Mouse (Mus musculus) liver (tissue): ENCODE measurements around the gene Gtf3c2.
A peak's percentile ranks its signal among the peaks of the same experiment; 100 is the strongest.
"Not testable (repeated sequence)": the region's sequence is repeated elsewhere in the genome, so short reads cannot be mapped to it uniquely, and the experiment has no call there.

ENCODE experiments used
- DNase-seq: peaks from one replicate; pipeline ENCODE4 v3.0.0-alpha.2; 2020; ENCODE audit warnings: mixed read lengths

Gene Gtf3c2

GRCm38 (mm10) chr5:31179766-31180630 is at the start of gene Gtf3c2, which contains the start of gene Gm29609:
Gene Gtf3c2 (minus strand): TSS chr5:31180144.
Gene Gm29609 (minus strand): TSS chr5:31179911.
- DNase-seq, result peak; percentile 92

GRCm38 (mm10) chr5:31226641-31227040 is 46.7 kb upstream of the Gtf3c2 start:
- no peak for DNase-seq

- DNase-seq, result no peak
These were observed 42.8 kb upstream of the Gtf3c2 start for GRCm38 (mm10) chr5:31222696-31223095.

GRCm38 (mm10) chr5:31221304-31221945 is 41.5 kb upstream of the Gtf3c2 start:
- peak; percentile 79 for DNase-seq

GRCm38 (mm10) chr5:31220448-31221303 is 40.7 kb upstream of the Gtf3c2 start, which contains the start of gene Ppm1g:
Gene Ppm1g (minus strand): TSS chr5:31220687.
- peak; percentile 99 for DNase-seq

GRCm38 (mm10) chr5:31219911-31220447 is 40.0 kb upstream of the Gtf3c2 start:
- DNase-seq, result peak; percentile 67

- DNase-seq, result no peak
These were observed 39.5 kb upstream of the Gtf3c2 start for GRCm38 (mm10) chr5:31219474-31219873.

- no peak for DNase-seq
These were observed 39.1 kb upstream of the Gtf3c2 start for GRCm38 (mm10) chr5:31219070-31219469.

GRCm38 (mm10) chr5:31218294-31218693 is 38.4 kb upstream of the Gtf3c2 start:
- peak; percentile 84 for DNase-seq

- not testable (repeated sequence) for DNase-seq
These were observed 36.6 kb upstream of the Gtf3c2 start for GRCm38 (mm10) chr5:31216554-31216953.

- no peak for DNase-seq
These were observed 24.5 kb upstream of the Gtf3c2 start for GRCm38 (mm10) chr5:31204421-31204820.

GRCm38 (mm10) chr5:31203866-31204265 is 23.9 kb upstream of the Gtf3c2 start:
- no peak for DNase-seq

GRCm38 (mm10) chr5:31202933-31203332 is 23.0 kb upstream of the Gtf3c2 start:
- no peak for DNase-seq

- peak; percentile 95 for DNase-seq
These were observed 22.0 kb upstream of the Gtf3c2 start, which contains the start of gene Zfp513 for GRCm38 (mm10) chr5:31201742-31202590. Gene Zfp513 (minus strand): TSS chr5:31202303.

GRCm38 (mm10) chr5:31201042-31201741 is 21.2 kb upstream of the Gtf3c2 start:
- DNase-seq, result no peak

- DNase-seq, result peak; percentile 34
These were observed 20.4 kb upstream of the Gtf3c2 start for GRCm38 (mm10) chr5:31200327-31200768.

- no peak for DNase-seq
These were observed 19.9 kb upstream of the Gtf3c2 start for GRCm38 (mm10) chr5:31199893-31200292.

- no peak for DNase-seq
These were observed 19.5 kb upstream of the Gtf3c2 start for GRCm38 (mm10) chr5:31199321-31199892.

GRCm38 (mm10) chr5:31198616-31199320 is 18.8 kb upstream of the Gtf3c2 start:
- no peak for DNase-seq

GRCm38 (mm10) chr5:31198170-31198569 is 18.2 kb upstream of the Gtf3c2 start:
- no peak for DNase-seq
